Mouse (Mus musculus) right cerebral cortex, postnatal 36 days (tissue): ENCODE data around the gene Spred1.
"Not testable (repeated sequence)": the region's sequence is repeated elsewhere in the genome, so short reads cannot be mapped to it uniquely, and the experiment has no call there.

Source experiments
- DNase-seq, 2 experiments: peaks; one replicate each; pipeline ENCODE4 v3.0.0; 2022; ENCODE audit warnings: low spot score in 2 of 2, mixed read lengths in 1 of 2

Spred1 gene

GRCm38 (mm10) chr2:117119291-117120245, 1.6 kb upstream of the Spred1 start:
- peak; percentile 82 to 85 for DNase-seq

DNA sequence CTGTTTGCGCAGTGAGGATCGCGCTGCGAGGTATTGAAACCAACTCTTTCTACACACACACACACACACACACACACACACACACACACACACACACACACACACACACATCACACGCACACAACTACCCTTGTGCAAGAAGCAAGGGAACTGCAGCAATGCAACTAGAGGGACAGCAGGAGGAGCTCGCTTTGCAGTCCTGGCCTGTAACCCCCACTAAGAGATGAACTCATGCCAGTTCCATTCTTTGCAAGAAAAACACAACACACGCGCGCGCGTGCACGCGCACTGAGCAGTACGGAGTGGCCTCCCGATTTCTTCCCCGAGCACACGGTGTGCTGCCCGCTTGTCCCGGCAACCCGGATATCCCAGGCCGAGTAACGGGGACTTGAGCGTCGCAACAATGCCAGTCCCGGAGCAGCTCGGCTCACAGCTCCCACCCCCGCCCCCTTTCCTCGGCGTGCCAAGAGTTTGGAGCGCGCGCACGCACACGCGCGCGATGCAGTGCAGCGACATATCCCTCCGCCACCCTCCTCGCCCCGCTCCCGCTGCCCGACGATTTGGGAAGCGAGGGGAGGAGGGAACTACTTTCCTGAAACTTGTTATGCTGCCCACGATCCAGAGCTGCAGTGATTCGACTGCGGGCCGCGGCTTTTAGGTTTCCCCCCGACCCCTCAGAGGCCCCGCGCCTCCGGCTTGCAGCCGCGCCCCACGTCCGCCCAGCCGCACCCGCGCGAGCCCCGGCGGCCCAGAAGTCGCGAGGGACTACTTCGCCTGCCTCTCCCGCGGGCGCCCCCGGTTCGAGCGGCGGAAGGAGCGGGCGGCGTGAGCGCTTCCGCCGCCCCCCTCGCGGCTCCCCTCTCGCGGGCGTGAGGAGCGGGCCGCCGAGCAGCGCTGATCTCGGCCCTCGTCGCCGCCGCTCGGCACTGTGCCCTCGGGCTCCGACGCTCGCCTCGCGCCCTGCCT, 645 bp upstream of the Spred1 start:
- peak; percentile 82 to 87 for DNase-seq

DNA sequence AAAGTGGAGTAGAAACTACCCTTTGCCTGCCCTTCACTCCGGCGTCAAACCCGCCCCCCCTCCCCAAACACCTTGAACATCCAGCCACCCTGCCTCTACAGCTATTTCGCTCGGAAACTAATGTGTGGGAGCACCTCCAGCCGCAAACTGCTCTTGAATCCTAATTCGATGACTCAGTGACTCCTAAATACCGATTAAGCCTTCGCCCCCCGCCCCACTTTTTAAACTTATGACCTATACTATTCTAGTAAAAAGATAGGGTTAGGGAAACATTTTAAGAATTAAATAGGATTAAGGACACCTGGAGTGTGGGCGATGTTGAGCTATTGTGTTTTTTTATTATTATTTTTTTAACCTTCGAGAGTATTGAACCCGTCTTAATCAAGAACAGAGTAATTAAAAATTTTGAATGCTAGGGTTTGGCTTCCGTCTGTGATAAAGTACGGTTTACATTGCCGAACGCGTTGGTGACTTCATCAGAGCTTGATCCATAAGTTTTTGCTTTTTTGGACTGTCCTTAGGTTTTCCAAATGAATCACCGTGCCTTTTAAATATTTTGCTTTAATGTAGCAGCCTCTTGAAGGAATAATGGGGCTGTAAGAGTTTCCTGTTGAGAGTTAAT, 921 bp downstream of the Spred1 start:
- DNase-seq = no peak

DNA sequence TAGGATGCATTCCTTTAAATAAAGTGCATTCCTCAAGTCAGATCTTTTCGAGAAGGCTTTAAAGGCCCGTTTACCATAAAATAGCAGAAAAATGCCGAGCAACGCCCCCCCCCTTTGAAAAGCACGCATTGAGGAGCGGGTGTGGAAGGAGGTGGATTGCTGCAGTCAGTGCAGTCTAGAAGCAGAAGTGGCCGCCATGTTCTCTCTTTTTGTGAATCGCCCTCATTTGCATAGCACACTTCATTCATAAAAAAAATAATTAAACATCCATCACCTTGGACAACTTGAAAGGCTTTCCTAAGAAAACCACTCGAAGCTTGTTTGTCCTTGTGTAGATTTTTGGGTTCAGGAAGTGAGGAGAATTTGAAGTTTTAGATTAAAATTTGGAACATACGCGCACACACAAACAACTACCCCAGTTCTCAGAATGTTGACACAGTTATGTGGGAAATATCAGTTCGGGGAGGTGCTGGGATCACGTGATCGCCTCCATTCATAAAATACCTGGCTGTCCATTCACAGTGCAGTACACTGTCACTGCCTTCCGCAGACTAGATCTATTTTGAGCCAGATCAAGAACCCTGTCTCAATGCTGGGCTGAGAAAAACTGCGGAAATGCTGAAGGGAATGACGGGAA, 1.6 kb downstream of the Spred1 start:
- peak in 1 of 2 experiments; percentile 52 for DNase-seq

GRCm38 (mm10) chr2:117123701-117124100, 2.5 kb downstream of the Spred1 start:
- no peak for DNase-seq

DNA sequence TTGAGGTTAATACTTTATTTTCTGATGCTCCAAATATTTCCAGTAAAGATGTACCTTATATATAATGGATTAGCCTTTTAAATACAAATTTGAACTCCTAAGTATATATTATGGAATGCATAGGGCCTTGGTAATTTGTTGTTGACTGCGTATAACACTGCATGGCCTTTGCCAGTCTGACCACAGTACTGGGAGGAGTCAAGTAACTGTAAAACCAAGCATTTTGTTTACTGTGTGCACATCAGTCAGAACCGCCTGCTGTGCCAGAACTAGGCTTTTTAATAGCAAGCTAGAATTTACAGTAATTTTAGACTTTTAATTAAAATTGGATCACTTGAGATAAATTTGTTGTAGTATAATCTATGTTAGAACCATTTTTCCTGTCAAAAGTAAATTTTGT, 3.7 kb downstream of the Spred1 start:
- no peak for DNase-seq

DNA sequence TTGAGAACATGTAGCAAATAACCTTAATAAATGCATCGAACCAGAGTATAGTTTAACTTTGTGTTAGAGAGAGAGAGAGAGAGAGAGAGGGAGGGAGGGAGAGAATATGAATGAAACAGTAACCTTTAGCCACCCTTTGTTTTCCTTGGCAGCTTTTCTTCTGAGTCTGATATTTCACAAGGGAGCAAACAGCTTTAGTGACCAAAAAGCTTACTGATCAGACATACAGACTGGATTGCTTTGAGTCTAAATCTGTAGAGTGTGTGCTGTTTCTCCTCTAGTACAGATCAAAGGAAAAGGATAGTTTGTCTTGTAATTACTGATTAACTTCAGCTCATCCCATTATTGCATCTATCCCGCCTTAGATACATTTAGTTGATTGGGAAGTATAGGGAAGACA, 8.0 kb downstream of the Spred1 start:
- no peak for DNase-seq

- DNase-seq = not testable (repeated sequence)
These were observed 9.9 kb downstream of the Spred1 start for GRCm38 (mm10) chr2:117131041-117131440.

GRCm38 (mm10) chr2:117131910-117132309, 10.7 kb downstream of the Spred1 start:
- DNase-seq = no peak

DNA sequence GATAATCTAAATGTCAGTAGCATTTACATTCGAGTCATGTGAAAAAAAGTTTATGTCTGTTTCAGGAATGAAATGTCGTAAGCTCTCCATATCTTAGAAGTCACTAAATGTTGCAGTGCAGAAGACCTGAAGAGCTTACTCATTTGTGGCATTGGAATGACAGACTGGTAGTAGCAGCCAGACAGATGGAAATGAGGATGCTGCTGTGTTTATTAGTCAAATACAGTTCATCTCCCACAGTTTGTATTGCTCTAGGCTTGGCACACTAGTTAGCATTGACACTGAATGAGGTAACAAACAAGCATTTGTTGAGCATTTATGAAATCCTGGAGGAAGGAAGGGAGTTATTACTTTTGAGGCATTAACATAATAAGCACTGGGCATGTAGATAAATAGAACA, 12.4 kb downstream of the Spred1 start:
- DNase-seq = no peak

GRCm38 (mm10) chr2:117137751-117138150, 16.6 kb downstream of the Spred1 start:
- DNase-seq = no peak

DNA sequence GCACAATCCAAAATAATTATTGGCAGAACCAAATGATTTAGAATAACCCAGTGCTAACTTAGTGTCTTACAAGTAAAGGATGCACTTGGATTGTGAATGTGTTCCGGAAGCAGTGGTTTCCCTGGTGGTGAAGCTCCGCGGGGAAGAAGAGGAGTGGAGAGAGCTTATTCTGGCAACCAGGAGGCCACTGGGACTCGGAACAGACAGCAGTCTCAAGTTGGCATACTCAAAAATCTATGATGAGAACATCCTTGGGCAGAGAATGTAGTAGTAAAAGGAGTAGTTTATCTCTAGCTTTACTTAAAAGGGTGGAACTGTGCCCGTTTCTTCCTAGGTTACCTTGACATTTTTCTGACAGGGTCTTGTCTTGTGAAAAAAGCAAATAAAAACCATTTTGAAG, 17.8 kb downstream of the Spred1 start:
- DNase-seq = no peak

- DNase-seq = no peak
These were observed 18.8 kb downstream of the Spred1 start for GRCm38 (mm10) chr2:117139977-117140376.

DNA sequence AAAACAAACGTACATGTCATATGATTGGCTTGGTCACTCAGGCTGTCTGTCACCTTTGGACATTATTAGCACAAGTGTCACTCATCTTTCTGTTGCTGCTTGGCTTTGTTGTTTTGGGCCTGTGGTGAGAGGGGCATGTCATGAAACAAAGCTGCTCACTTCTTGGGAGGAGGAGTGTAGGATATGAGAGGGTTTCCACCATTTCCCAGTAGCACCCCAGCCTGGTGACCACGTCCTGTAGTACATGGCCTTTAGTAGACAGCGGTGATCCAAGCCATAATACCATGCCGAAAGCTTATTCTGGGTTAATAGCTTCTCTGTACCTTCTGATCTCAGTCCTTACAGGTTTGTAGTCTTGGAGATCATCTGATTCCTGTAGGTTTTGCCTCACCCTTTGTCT, 21.9 kb downstream of the Spred1 start:
- no peak for DNase-seq

DNA sequence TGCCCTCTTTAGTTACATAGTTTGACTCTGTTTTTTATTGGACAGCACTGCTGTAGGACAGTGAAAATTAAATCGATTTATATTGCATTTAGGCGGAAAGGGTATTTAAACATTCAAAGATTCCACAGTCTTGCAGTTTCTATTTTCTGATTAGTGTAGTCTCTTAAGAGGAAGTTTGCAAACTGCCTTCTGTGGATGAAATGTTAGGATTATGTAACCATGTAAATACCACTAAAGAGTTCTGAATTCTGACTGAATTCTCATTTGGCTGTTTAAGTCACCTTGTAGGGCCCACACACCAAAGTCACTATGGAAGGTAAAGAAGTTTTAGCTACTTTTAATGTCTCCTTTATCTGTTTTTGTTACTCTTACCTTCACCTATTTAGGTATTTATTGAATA, 24.9 kb downstream of the Spred1 start:
- no peak for DNase-seq

DNA sequence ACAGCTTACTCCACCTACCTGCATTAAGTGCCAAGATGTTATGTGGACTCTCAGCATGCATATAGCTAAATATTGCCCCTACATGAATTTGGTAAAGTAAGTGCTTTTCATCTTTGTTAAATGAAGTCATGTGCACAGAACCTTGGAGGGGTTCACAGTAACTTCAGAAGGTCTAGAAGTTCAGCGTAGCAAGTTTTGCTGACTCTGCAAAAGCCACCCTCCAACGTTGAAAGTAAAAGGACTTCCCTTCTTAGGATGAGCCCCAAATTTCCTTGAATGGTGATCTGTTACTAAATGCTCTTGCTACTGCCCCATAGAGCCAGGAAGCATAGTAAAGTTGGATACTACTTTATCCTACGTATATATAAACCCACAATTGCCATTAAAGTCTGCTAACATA, 25.4 kb downstream of the Spred1 start:
- no peak for DNase-seq

DNA sequence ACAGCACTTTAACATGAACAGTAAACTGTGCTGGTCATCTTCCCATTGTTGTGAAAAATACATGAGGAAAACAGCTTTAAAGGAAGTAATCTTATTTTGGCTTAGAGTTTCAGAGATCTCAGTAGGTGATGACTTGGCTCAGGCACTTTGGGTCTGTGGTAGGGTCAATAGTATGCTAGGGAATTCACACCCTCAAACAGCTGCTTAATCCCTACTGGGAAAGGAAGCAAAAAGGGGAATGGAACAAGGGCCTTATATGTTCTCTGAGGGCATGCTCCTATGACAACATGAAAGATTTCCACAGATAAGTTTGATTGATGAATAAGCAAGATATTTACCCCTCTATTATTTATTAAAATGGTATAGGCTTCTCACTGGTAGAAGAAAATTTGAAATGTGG, 31.0 kb downstream of the Spred1 start:
- no peak for DNase-seq

DNA sequence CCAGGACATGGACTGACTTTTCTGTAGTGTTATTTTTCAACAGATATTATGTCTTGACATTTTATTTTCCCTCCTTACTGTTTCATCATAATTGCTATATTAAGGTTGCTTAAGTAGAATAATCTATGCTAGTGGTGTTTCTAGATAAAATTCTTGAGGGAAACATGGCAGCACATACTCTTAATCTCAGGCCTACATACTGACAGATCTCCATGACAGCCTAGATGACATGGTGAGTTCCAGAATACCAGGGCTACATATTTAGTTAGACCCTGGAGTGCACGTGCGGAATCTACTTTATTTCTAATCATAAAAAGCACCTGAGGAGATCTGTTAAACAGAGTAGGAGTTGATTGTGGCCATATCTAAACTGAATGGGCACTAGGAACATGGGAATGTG, 47.2 kb downstream of the Spred1 start:
- DNase-seq = no peak

GRCm38 (mm10) chr2:117169037-117169436, 47.9 kb downstream of the Spred1 start:
- no peak for DNase-seq

DNA sequence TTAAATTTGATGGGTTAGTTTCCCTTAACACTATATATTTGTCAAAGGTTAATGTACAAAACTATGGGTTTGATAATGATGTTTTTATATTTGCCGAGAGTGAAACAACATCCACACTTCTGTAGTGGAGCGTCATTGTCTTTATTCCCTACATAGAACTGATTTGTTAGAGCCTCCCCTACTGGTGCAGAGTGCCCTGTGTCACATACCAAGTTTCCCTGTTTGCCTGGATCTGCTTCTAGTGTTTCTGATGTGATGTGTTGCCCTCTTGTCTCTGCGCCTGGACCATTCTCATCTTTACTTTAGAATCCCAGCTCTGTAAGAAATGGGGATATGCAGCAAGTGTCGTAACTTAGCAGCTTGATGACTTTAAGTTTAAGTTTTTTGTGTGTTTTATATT, 51.8 kb downstream of the Spred1 start:
- DNase-seq = no peak

- no peak for DNase-seq
These were observed 54.9 kb downstream of the Spred1 start for GRCm38 (mm10) chr2:117176066-117176465.
